Mouse (Mus musculus) forebrain, embryonic 14.5 days (tissue): ENCODE results near the gene Myo3b. TPM values are rescaled to one million over a fixed set of nuclear protein-coding genes. Genes with fewer than 3 reads are reported as not detected.
A peak's percentile ranks its signal among the peaks of the same experiment; 100 is the strongest.

Experiments
- ATAC-seq: fragments of 200-750 bp; cut with Nextera tagmentation; 2 replicates; pipeline ENCODE4 v1.8.0; 2017; ENCODE audit warnings: mild to moderate bottlenecking, moderate library complexity
- DNase-seq: peaks from one replicate; pipeline ENCODE4 v3.0.0-alpha.2; 2015; ENCODE audit warnings: low spot score
- H3K27ac ChIP-seq: fragments of 300-500 bp; sonication (generic); 2 replicates; pipeline ENCODE4 v1.5.1; 2014; ENCODE audit warnings: low read depth, mild to moderate bottlenecking, control low read depth, low read length, moderate library complexity
- H3K27me3 ChIP-seq: fragments of 300-500 bp; sonication (generic); replicated peaks from 2 replicates; pipeline ENCODE4 v1.6.1; 2014; ENCODE audit warnings: low read length, control low read depth, mixed read lengths; ENCODE audit not compliant: control insufficient read depth, insufficient read depth
- H3K36me3 ChIP-seq: fragments of 300-500 bp; sonication (generic); 2 replicates; pipeline ENCODE4 v1.6.1; 2014; ENCODE audit warnings: low read length, control low read depth; ENCODE audit not compliant: control insufficient read depth, insufficient read depth
- H3K4me1 ChIP-seq: fragments of 300-500 bp; sonication (generic); 2 replicates; pipeline ENCODE4 v1.6.1; 2014; ENCODE audit warnings: antibody characterized with exemption, low read length, control low read depth; ENCODE audit not compliant: control insufficient read depth, insufficient read depth
- H3K4me2 ChIP-seq: fragments of 300-500 bp; sonication (generic); 2 replicates; pipeline ENCODE4 v1.6.1; 2014; ENCODE audit warnings: mild to moderate bottlenecking, control low read depth, low read length
- H3K4me3 ChIP-seq: fragments of 300-500 bp; sonication (generic); 2 replicates; pipeline ENCODE4 v1.5.1; 2014; ENCODE audit warnings: low read depth, low read length, control low read depth
- H3K9ac ChIP-seq: fragments of 300-500 bp; sonication (generic); 2 replicates; pipeline ENCODE4 v1.6.1; 2014; ENCODE audit warnings: mild to moderate bottlenecking, low read length, control low read depth, moderate library complexity
- H3K9me3 ChIP-seq: fragments of 300-500 bp; sonication (generic); replicated peaks from 2 replicates; pipeline ENCODE4 v1.6.1; 2016; ENCODE audit warnings: low read length, control low read depth, mixed read lengths; ENCODE audit not compliant: control insufficient read depth
- WGBS: fragments of 180-500 bp; shearing (Covaris S2); extraction: QIAGEN DNeasy Blood & Tissue Kit; methylation state at CpG from one replicate; pipeline ENCODE4 v1.1.7; 2014; 5-methylcytosine and 5-hydroxymethylcytosine counted together
- polyA plus RNA-seq: library from polyadenylated mRNA; unstranded; fragments of >200 nt; fragmentation: Nextera tagmentation; extraction: Ambion mirVana; gene quantifications from 2 replicates; pipeline ENCODE4 v1.2.1, GENCODE M21; 2014

The Myo3b gene
- polyA plus RNA-seq, 1 experiment from 2014 or later: 0.09 TPM

GRCm38 (mm10) chr2:70159543-70159942 is 120.6 kb downstream of the Myo3b start:
- peak; percentile 58 for DNase-seq
- ATAC-seq: peak; percentile 42; the same call in 1 of the 2 replicates
- Histone ChIP-seq H3K4me1 (peaks cover 9% of the 10 kb centered on the region; the same call in 1 of the 2 replicates), H3K4me3 (no peak overlapping the region), H3K9me3 (no peaks in the 10 kb centered on the region), H3K27me3 (no peaks in the 10 kb centered on the region), H3K27ac (peak overlapping the region; percentile 41), H3K9ac (no peak overlapping the region), H3K4me2 (no peak overlapping the region), H3K36me3 (no peaks in the 10 kb centered on the region)
- 1% methylated on average over 8 of the region's 8 CpGs for WGBS

GRCm38 (mm10) chr2:70166231-70166630 is 127.3 kb downstream of the Myo3b start:
- DNase-seq: peak; percentile 39
- Histone ChIP-seq H3K4me3 (no peak overlapping the region), H3K27ac (no peak overlapping the region), H3K9me3 (no peaks in the 10 kb centered on the region), H3K27me3 (no peaks in the 10 kb centered on the region), H3K9ac (no peak overlapping the region), H3K4me1 (peaks cover 25% of the 10 kb centered on the region), H3K4me2 (no peak overlapping the region), H3K36me3 (no peaks in the 10 kb centered on the region)
- WGBS: 47% methylated on average over 3 of the region's 3 CpGs
- ATAC-seq: no peak

GRCm38 (mm10) chr2:70167944-70168935 is 129.3 kb downstream of the Myo3b start:
- DNase-seq (peak; percentile 93), ATAC-seq (peak; percentile 97)
- Histone ChIP-seq H3K9ac (peak overlapping the region; percentile 35; the same call in 1 of the 2 replicates), H3K27me3 (no peaks in the 10 kb centered on the region), H3K27ac (peak overlapping the region; percentile 92), H3K9me3 (no peaks in the 10 kb centered on the region), H3K4me2 (peak overlapping the region; percentile 20; the same call in 1 of the 2 replicates), H3K4me1 (peaks cover 25% of the 10 kb centered on the region), H3K4me3 (no peak overlapping the region), H3K36me3 (no peaks in the 10 kb centered on the region)
- WGBS: 21% methylated on average over 17 of the region's 17 CpGs

- peaks cover 25% of the 10 kb centered on the region for H3K4me1 ChIP-seq
- ATAC-seq: no peak
Observed at GRCm38 (mm10) chr2:70170469-70170868, 131.5 kb downstream of the Myo3b start.

GRCm38 (mm10) chr2:70176823-70177708 is 138.1 kb downstream of the Myo3b start:
- Histone ChIP-seq H3K27me3 (no peaks in the 10 kb centered on the region), H3K4me2 (no peak overlapping the region), H3K27ac (peak overlapping the region; percentile 77), H3K9me3 (no peaks in the 10 kb centered on the region), H3K4me1 (peaks cover 16% of the 10 kb centered on the region), H3K9ac (no peak overlapping the region), H3K4me3 (no peak overlapping the region), H3K36me3 (no peaks in the 10 kb centered on the region)
- 52% methylated on average over 6 of the region's 6 CpGs for WGBS
- DNase-seq: peak; percentile 62
- ATAC-seq: peak; percentile 37; the same call in 1 of the 2 replicates

More at GRCm38 (mm10) chr2:70170469-70170868, 131.5 kb downstream of the Myo3b start:
- no peak for DNase-seq
- H3K4me3 ChIP-seq: no peak overlapping the region
- WGBS: 93% methylated on average over 5 of the region's 5 CpGs
- no peaks in the 10 kb centered on the region for H3K27me3 ChIP-seq
- no peak overlapping the region for H3K27ac ChIP-seq
- H3K4me2 ChIP-seq: no peak overlapping the region
- no peaks in the 10 kb centered on the region for H3K36me3 ChIP-seq
- H3K9me3 ChIP-seq: no peaks in the 10 kb centered on the region
- no peak overlapping the region for H3K9ac ChIP-seq

- WGBS: 32% methylated on average over 5 of the region's 5 CpGs
- DNase-seq (peak; percentile 38), ATAC-seq (peak; percentile 52; the same call in 1 of the 2 replicates)
- Histone ChIP-seq H3K4me1 (peaks cover 16% of the 10 kb centered on the region), H3K27ac (peak overlapping the region; percentile 77), H3K9ac (no peak overlapping the region), H3K9me3 (no peaks in the 10 kb centered on the region), H3K4me2 (no peak overlapping the region), H3K36me3 (no peaks in the 10 kb centered on the region), H3K27me3 (no peaks in the 10 kb centered on the region), H3K4me3 (no peak overlapping the region)
Observed at GRCm38 (mm10) chr2:70177709-70178030, 138.7 kb downstream of the Myo3b start.

- Histone ChIP-seq H3K36me3 (no peaks in the 10 kb centered on the region), H3K4me2 (no peak overlapping the region), H3K9me3 (no peaks in the 10 kb centered on the region), H3K27me3 (no peaks in the 10 kb centered on the region), H3K9ac (no peak overlapping the region), H3K4me3 (no peak overlapping the region), H3K4me1 (peaks cover 16% of the 10 kb centered on the region), H3K27ac (no peak overlapping the region)
- DNase-seq (peak; percentile 25), ATAC-seq (peak; percentile 34; the same call in 1 of the 2 replicates)
Observed at GRCm38 (mm10) chr2:70178241-70178640, 139.3 kb downstream of the Myo3b start.

GRCm38 (mm10) chr2:70182150-70182670 is 143.3 kb downstream of the Myo3b start:
- Histone ChIP-seq H3K27me3 (no peaks in the 10 kb centered on the region), H3K4me1 (peaks cover 11% of the 10 kb centered on the region), H3K4me2 (no peak overlapping the region), H3K27ac (no peak overlapping the region), H3K9ac (no peak overlapping the region), H3K9me3 (no peaks in the 10 kb centered on the region), H3K36me3 (no peaks in the 10 kb centered on the region), H3K4me3 (no peak overlapping the region)
- DNase-seq (no peak), ATAC-seq (no peak)
- WGBS: 91% methylated on average over 8 of the region's 8 CpGs
